Comparison of ENCODE assay signal across 16 mouse cellular contexts in the genomic region with DNA sequence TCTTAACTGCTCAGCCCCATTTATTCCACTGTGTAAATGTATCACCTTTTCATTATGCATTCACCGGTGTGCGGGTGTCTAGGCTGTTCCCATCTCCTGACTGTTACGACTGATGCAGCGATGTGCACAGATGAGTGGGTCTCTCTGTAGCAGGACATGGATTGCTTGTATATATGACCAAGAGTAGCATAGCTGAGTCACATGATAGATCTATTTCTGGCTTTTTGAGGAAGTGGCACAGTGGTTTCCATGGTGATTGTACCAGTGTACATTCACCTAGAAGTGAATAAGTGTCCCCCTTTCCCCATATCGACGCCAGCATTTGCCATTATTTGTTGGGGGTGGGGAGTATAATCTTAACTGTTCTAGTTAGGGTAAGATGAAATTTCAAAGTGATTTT. TPM values are rescaled to one million over a fixed set of nuclear protein-coding genes. Genes with fewer than 3 reads are reported as not detected.
DNase-seq lines count a peak whose midpoint lies in the region; ATAC-seq and TF ChIP-seq lines count a peak whose summit lies in the region.
"Had no signal": no experiment of that assay in that cellular context is flagged by ENCODE, and none has a peak within 500 bp of the region (broad histone marks: within the 10 kb centered on the region; RNA-seq: fewer than 3 reads in every experiment).

No protein-coding gene starts in this region.

- ATAC-seq in forebrain, embryonic 13.5 days, result 0 out of 2 replicates have a peak, but pooled peaks have one; percentile 19
- no peak for ATAC-seq in forebrain, embryonic 11.5 days (replicated peaks; ENCODE audit: low FRiP score)
- ATAC-seq in monocyte, adult 5-6 weeks (replicated peaks; ENCODE audit: insufficient number of reproducible peaks, low FRiP score, low TSS enrichment, poor library complexity, severe bottlenecking), result 0 out of 2 replicates have a peak, but pooled peaks have one; percentile 31
- ATAC-seq: inflammation-experienced regulatory T-cells, adult 6 months had no signal

- 88% methylated on average over 6 of the region's 6 CpGs for WGBS in forebrain, embryonic 13.5 days
- WGBS in forebrain, embryonic 11.5 days, result 93% methylated on average over 6 of the region's 6 CpGs

- no peak overlapping the region for H3K9ac ChIP-seq in forebrain, embryonic 13.5 days
- no peak overlapping the region for H3K9ac ChIP-seq in forebrain, embryonic 11.5 days (ENCODE audit: low read length)
- H3K9ac ChIP-seq: embryonic facial prominence, embryonic 15.5 days; lung, embryonic 14.5 days had no signal

- H3K4me2 ChIP-seq in forebrain, embryonic 13.5 days, result no peak overlapping the region
- H3K4me2 ChIP-seq in forebrain, embryonic 11.5 days (ENCODE audit: low read depth, low read length, severe bottlenecking), result no peak overlapping the region
- H3K4me2 ChIP-seq: embryonic facial prominence, embryonic 15.5 days; lung, embryonic 14.5 days had no signal

- TF ChIP-seq CTCF in bone marrow macrophage, adult 2 months (IDR thresholded peaks at IDR 0.05; ENCODE audit: low read depth, low read length), result no peak

- H3K27ac ChIP-seq in forebrain, embryonic 13.5 days, result no peak overlapping the region
- no peak overlapping the region for H3K27ac ChIP-seq in forebrain, embryonic 11.5 days (ENCODE audit: low read depth, low read length)
- H3K27ac ChIP-seq in bone marrow macrophage, adult 2 months (ENCODE audit: insufficient read depth, low read depth, low read length), result peak overlapping the region; percentile 76
- H3K27ac ChIP-seq: embryonic facial prominence, embryonic 15.5 days; heart, adult 2 months; kidney, postnatal 0 days had no signal

- peaks cover 73% of the 10 kb centered on the region for H3K36me3 ChIP-seq in forebrain, embryonic 13.5 days (ENCODE audit: poor library complexity, severe bottlenecking)
- no peaks in the 10 kb centered on the region for H3K36me3 ChIP-seq in forebrain, embryonic 11.5 days (ENCODE audit: control insufficient read depth, insufficient read depth, low read length)
- H3K36me3 ChIP-seq: embryonic facial prominence, embryonic 15.5 days had no signal

- no peaks in the 10 kb centered on the region for H3K9me3 ChIP-seq in forebrain, embryonic 13.5 days (replicated peaks)
- no peaks in the 10 kb centered on the region for H3K9me3 ChIP-seq in forebrain, embryonic 11.5 days (ENCODE audit: control insufficient read depth, low read length)
- H3K9me3 ChIP-seq: embryonic facial prominence, embryonic 15.5 days had no signal

- DNase-seq in forebrain, embryonic 11.5 days (ENCODE audit: low spot score), result no peak
- DNase-seq in lung, postnatal 25 days (ENCODE audit: low spot score), result peak; percentile 23
- DNase-seq in lung, postnatal 14 days, result no peak
- DNase-seq in cerebellum, adult 11-12 months, result no peak
- no peak for DNase-seq in right cerebral cortex, adult 18-20 months
- DNase-seq: heart, adult 2 months; lung, embryonic 14.5 days; retina, postnatal 1 day; spleen, adult 18-20 months had no signal

- TF ChIP-seq POLR2A in bone marrow macrophage, adult 2 months (IDR thresholded peaks at IDR 0.05; ENCODE audit: borderline replicate concordance, low read depth, low read length), result no peak

- H3K4me3 ChIP-seq in forebrain, embryonic 13.5 days, result no peak overlapping the region
- H3K4me3 ChIP-seq in forebrain, embryonic 11.5 days (ENCODE audit: low read depth, low read length), result no peak overlapping the region
- H3K4me3 ChIP-seq in bone marrow macrophage, adult 2 months (ENCODE audit: insufficient read depth, low read length), result peak overlapping the region; percentile 47
- H3K4me3 ChIP-seq: embryonic facial prominence, embryonic 15.5 days; heart, adult 2 months; myocyte had no signal

- no peaks in the 10 kb centered on the region for H3K27me3 ChIP-seq in forebrain, embryonic 13.5 days
- H3K27me3 ChIP-seq in forebrain, embryonic 11.5 days (ENCODE audit: control insufficient read depth, insufficient read depth, low read length), result no peaks in the 10 kb centered on the region
- H3K27me3 ChIP-seq: embryonic facial prominence, embryonic 15.5 days had no signal

- H3K4me1 ChIP-seq in forebrain, embryonic 13.5 days, result no peaks in the 10 kb centered on the region
- no peaks in the 10 kb centered on the region for H3K4me1 ChIP-seq in forebrain, embryonic 11.5 days (replicated peaks; ENCODE audit: control insufficient read depth, insufficient read depth, low read length)
- peaks cover 56% of the 10 kb centered on the region for H3K4me1 ChIP-seq in bone marrow macrophage, adult 2 months (ENCODE audit: control insufficient read depth, insufficient read depth, low read length)

RNA-seq across cellular contexts. Expression of a gene that starts 34.0 kb away (rescaled TPM):
- polyA plus RNA-seq in forebrain, embryonic 13.5 days (2015; fragmentation: Nextera tagmentation; extraction: Ambion mirVana), result 23.6 and 26.2 TPM in 2 replicates
- 28.5 and 31.9 TPM in 2 replicates for polyA plus RNA-seq in forebrain, embryonic 11.5 days (2014; fragmentation: Nextera tagmentation; extraction: Ambion mirVana)
- polyA plus RNA-seq in bone marrow macrophage, adult 2 months (2012; ENCODE audit: insufficient read depth, insufficient read length, missing spikeins), result 12.1 and 12.5 TPM in 2 replicates
- 0.48 to 2.4 TPM in 2 of 3 replicates, not detected in the other for total RNA-seq in monocyte, adult 5-6 weeks (2017)
